In genomic region chr1:39932216-39932739, GRCm38 (mm10) we compare ENCODE assay signal across 16 mouse cellular contexts. TPM values are rescaled to one million over a fixed set of nuclear protein-coding genes. Genes with fewer than 3 reads are reported as not detected.
A peak's percentile ranks its signal among the peaks of the same experiment; 100 is the strongest.
DNase-seq lines count a peak whose midpoint lies in the region; ATAC-seq and TF ChIP-seq lines count a peak whose summit lies in the region.
"Had no signal": no experiment of that assay in that cellular context is flagged by ENCODE, and none has a peak within 500 bp of the region (broad histone marks: within the 10 kb centered on the region; RNA-seq: fewer than 3 reads in every experiment).

No protein-coding gene starts in this region.

- TF ChIP-seq EP300 in CH12.LX (IDR thresholded peaks at IDR 0.05; ENCODE audit: low read length) = no peak

- H3K36me3 ChIP-seq in heart, embryonic 13.5 days = no peaks in the 10 kb centered on the region
- no peaks in the 10 kb centered on the region for H3K36me3 ChIP-seq in lung, embryonic 15.5 days
- H3K36me3 ChIP-seq in CH12.LX (replicated peaks in 1 of 2; ENCODE audit: control insufficient read depth in 1 of 2, insufficient read depth in 1 of 2, low read length in 1 of 2) = peaks cover 3 to 28% of the 10 kb centered on the region in 2 experiments
- H3K36me3 ChIP-seq: intestine, embryonic 15.5 days; liver, embryonic 12.5 days had no signal

- peaks cover 93% of the 10 kb centered on the region for H3K4me1 ChIP-seq in heart, embryonic 13.5 days
- peaks cover 88% of the 10 kb centered on the region for H3K4me1 ChIP-seq in lung, embryonic 15.5 days
- peaks cover 12 to 41% of the 10 kb centered on the region in 2 experiments for H3K4me1 ChIP-seq in CH12.LX (ENCODE audit: control insufficient read depth in 1 of 2, insufficient read depth in 2 of 2)

- H3K27ac ChIP-seq in heart, embryonic 13.5 days (replicated peaks) = peak overlapping the region; percentile 63
- H3K27ac ChIP-seq in lung, embryonic 15.5 days = peak overlapping the region; percentile 35; the same call in 1 of the 2 replicates
- H3K27ac ChIP-seq in CH12.LX (ENCODE audit: insufficient read depth, low read depth) = no peak overlapping the region
- H3K27ac ChIP-seq: intestine, embryonic 15.5 days; liver, embryonic 12.5 days had no signal

- H3K9ac ChIP-seq in heart, embryonic 13.5 days = peak overlapping the region; percentile 11; the same call in 1 of the 2 replicates
- no peak overlapping the region for H3K9ac ChIP-seq in lung, embryonic 15.5 days
- no peak overlapping the region for H3K9ac ChIP-seq in CH12.LX (ENCODE audit: insufficient read depth, low read depth)
- H3K9ac ChIP-seq: liver, embryonic 12.5 days had no signal

- no peak for ATAC-seq in heart, embryonic 13.5 days (ENCODE audit: extremely low read depth, insufficient number of reproducible peaks, low FRiP score, low TSS enrichment)
- no peak for ATAC-seq in lung, embryonic 15.5 days (ENCODE audit: borderline replicate concordance, extremely low read depth, low FRiP score, low TSS enrichment)
- ATAC-seq in granulocyte monocyte progenitor cell, adult 5-6 weeks (replicated peaks; ENCODE audit: poor library complexity, severe bottlenecking) = peak; percentile 14; the same call in 1 of the 2 replicates
- ATAC-seq: CD4-positive, CD25-positive, alpha-beta regulatory T cell, adult 4 months; intestine, embryonic 15.5 days; liver, embryonic 12.5 days; midbrain, embryonic 13.5 days had no signal

- in situ Hi-C loops in CH12.LX (cut with MboI; ENCODE audit: low pct_ligation_motif_present, low pct_unique_long_range_greater_than_20kb, low sequenced_read_pairs) = loop anchor here (25.0 kb wide), 2 partner anchors 245 to 370 kb away; no protein-coding TSS in a partner anchor

- no peak overlapping the region for H3K4me3 ChIP-seq in heart, embryonic 13.5 days
- H3K4me3 ChIP-seq in lung, embryonic 15.5 days = no peak overlapping the region
- no peak overlapping the region for H3K4me3 ChIP-seq in CH12.LX (replicated peaks in 1 of 3; ENCODE audit: low read depth in 2 of 3, low read length in 2 of 3, poor library complexity in 1 of 3)
- H3K4me3 ChIP-seq: intestine, embryonic 15.5 days; liver, embryonic 12.5 days; midbrain, embryonic 13.5 days had no signal

- intact Hi-C loops in heart, postnatal 25 days (cut with DNase I) = no loop called here

- no peak for TF ChIP-seq RAD21 in CH12.LX (IDR thresholded peaks at IDR 0.05; ENCODE audit: low read depth, low read length)

- DNase-seq in heart, postnatal 25 days (ENCODE audit: low spot score) = no peak
- DNase-seq in lung, postnatal 4 days = no peak
- no peak for DNase-seq in CH12.LX (ENCODE audit: extremely low read depth)
- no peak for DNase-seq in embryo, embryonic 10 days (ENCODE audit: low spot score)
- DNase-seq in right cerebral cortex, adult 2 months (ENCODE audit: low spot score in 2 of 2) = no peak
- DNase-seq: adrenal gland, adult 8-10 months; cerebellum, adult 8-10 months; gastrocnemius, postnatal 25 days; kidney, postnatal 10 days had no signal

- TF ChIP-seq CTCF in CH12.LX (conservative IDR thresholded peaks at IDR 0.05 in 1 of 2, IDR thresholded peaks at IDR 0.05 in 1 of 2; ENCODE audit: low read depth in 2 of 2, low read length in 2 of 2) = no peak

- no peaks in the 10 kb centered on the region for H3K9me3 ChIP-seq in heart, embryonic 13.5 days
- H3K9me3 ChIP-seq in lung, embryonic 15.5 days = no peaks in the 10 kb centered on the region
- no peaks in the 10 kb centered on the region for H3K9me3 ChIP-seq in CH12.LX (replicated peaks; ENCODE audit: low read length)
- H3K9me3 ChIP-seq: intestine, embryonic 15.5 days; liver, embryonic 12.5 days; midbrain, embryonic 13.5 days had no signal

- 46% methylated on average over 9 of the region's 9 CpGs for WGBS in heart, embryonic 13.5 days
- 41% methylated on average over 9 of the region's 9 CpGs for WGBS in lung, embryonic 15.5 days

- dilution Hi-C loops in CH12.LX (cut with MboI; ENCODE audit: extremely low pct_ligation_motif_present, extremely low pct_unique_long_range_greater_than_20kb, low sequenced_read_pairs) = no loop called here

- H3K4me2 ChIP-seq in heart, embryonic 13.5 days = 0 out of 2 replicates have a peak overlapping the region, but pooled peaks have one; percentile 11
- H3K4me2 ChIP-seq in lung, embryonic 15.5 days = no peak overlapping the region
- peak overlapping the region; percentile 42; the same call in 1 of the 2 replicates for H3K4me2 ChIP-seq in CH12.LX (ENCODE audit: insufficient read depth, low read depth, poor library complexity, severe bottlenecking)
- H3K4me2 ChIP-seq: intestine, embryonic 15.5 days; liver, embryonic 12.5 days; midbrain, embryonic 13.5 days had no signal

- H3K27me3 ChIP-seq in heart, embryonic 13.5 days (replicated peaks) = no peaks in the 10 kb centered on the region
- no peaks in the 10 kb centered on the region for H3K27me3 ChIP-seq in lung, embryonic 15.5 days
- H3K27me3 ChIP-seq in CH12.LX (replicated peaks) = no peaks in the 10 kb centered on the region
- H3K27me3 ChIP-seq: intestine, embryonic 15.5 days; liver, embryonic 12.5 days; midbrain, embryonic 13.5 days had no signal

- no peaks in the 10 kb centered on the region for H3K79me2 ChIP-seq in CH12.LX (replicated peaks; ENCODE audit: control insufficient read depth, extremely low read depth, insufficient read depth, poor library complexity, severe bottlenecking)

- TF ChIP-seq POLR2A in CH12.LX (IDR thresholded peaks at IDR 0.05; ENCODE audit: low read depth, low read length) = no peak

TF ChIP-seq in CH12.LX, 34 proteins besides CTCF, POLR2A, EP300 and RAD21:
- no peak for TF ChIP-seq USF2 (conservative IDR thresholded peaks at IDR 0.05; ENCODE audit: low read depth, low read length)
- no peak for TF ChIP-seq USF1 (IDR thresholded peaks at IDR 0.05; ENCODE audit: low read depth, low read length)
- no peak for TF ChIP-seq MEF2A (IDR thresholded peaks at IDR 0.05; ENCODE audit: borderline replicate concordance, low read depth, low read length)
- TF ChIP-seq MYC (IDR thresholded peaks at IDR 0.05; ENCODE audit: low read depth, low read length) = no peak
- no peak for TF ChIP-seq GABPA (IDR thresholded peaks at IDR 0.05; ENCODE audit: insufficient replicate concordance, low read depth, low read length)
- no peak for TF ChIP-seq JUND (conservative IDR thresholded peaks at IDR 0.05; ENCODE audit: low read depth, low read length)
- no peak for TF ChIP-seq TCF12 (IDR thresholded peaks at IDR 0.05; ENCODE audit: low read depth, low read length)
- no peak for TF ChIP-seq POLR2AphosphoS2 (IDR thresholded peaks at IDR 0.05; ENCODE audit: low read depth, low read length)
- no peak for TF ChIP-seq JUN (IDR thresholded peaks at IDR 0.05; ENCODE audit: insufficient read depth, low read depth, low read length)
- no peak for TF ChIP-seq BHLHE40 (IDR thresholded peaks at IDR 0.05; ENCODE audit: low read depth, low read length)
- no peak for TF ChIP-seq ZMIZ1 (IDR thresholded peaks at IDR 0.05; ENCODE audit: low read depth, low read length)
- TF ChIP-seq NELFE (IDR thresholded peaks at IDR 0.05; ENCODE audit: low read depth, low read length) = no peak
- no peak for TF ChIP-seq ZNF384 (IDR thresholded peaks at IDR 0.05; ENCODE audit: low read depth, low read length)
- no peak for TF ChIP-seq ZKSCAN1 (IDR thresholded peaks at IDR 0.05; ENCODE audit: borderline replicate concordance, low read depth, low read length)
- TF ChIP-seq IRF4 (IDR thresholded peaks at IDR 0.05; ENCODE audit: low read depth, low read length) = no peak
- TF ChIP-seq ZC3H11A (IDR thresholded peaks at IDR 0.05; ENCODE audit: low read depth, low read length) = no peak
- no peak for TF ChIP-seq E2F4 (IDR thresholded peaks at IDR 0.05; ENCODE audit: insufficient replicate concordance, low read depth, low read length)

RNA-seq across cellular contexts. Expression of gene Map4k4, which starts 31.6 kb away (rescaled TPM):
- polyA plus RNA-seq in heart, embryonic 13.5 days (2015; fragmentation: Nextera tagmentation; extraction: Ambion mirVana) = 17.5 and 21.1 TPM in 2 replicates
- 100 to 1,000 TPM; 155 to 174 TPM for total RNA-seq in heart, postnatal 25 days (2021)
- 30.9 and 39.5 TPM in 2 replicates for polyA plus RNA-seq in lung, embryonic 15.5 days (2015; fragmentation: Nextera tagmentation; extraction: Ambion mirVana)
- total RNA-seq in CH12.LX (2012; rRNA removed) = 33.3 and 41.0 TPM in 2 replicates
- 20.3 and 21.8 TPM in 2 replicates for total RNA-seq in CH12.LX (2014; rRNA removed)
- 46.3 and 47.0 TPM in 2 replicates for polyA plus RNA-seq in CH12.LX (2012; ENCODE audit: insufficient read length, low read depth)
- total RNA-seq in granulocyte monocyte progenitor cell, adult 5-6 weeks (2014; fragmentation: Nextera tagmentation) = 24.6 and 38.5 TPM in 2 replicates
- 58.2 and 64.7 TPM in 2 replicates for total RNA-seq in granulocyte monocyte progenitor cell, adult 5-6 weeks (2017)
